Mouse (Mus musculus) heart, adult 2 months (tissue): ENCODE measurements around the gene Rbfox3.
"Not testable (repeated sequence)": the region's sequence is repeated elsewhere in the genome, so short reads cannot be mapped to it uniquely, and the experiment has no call there.

Source experiments
- CTCF ChIP-seq: fragments of 200-600 bp; IDR thresholded peaks from 2 replicates; pipeline ENCODE4 v1.8.1; 2022; ENCODE audit warnings: antibody characterized with exemption, mild to moderate bottlenecking, moderate library complexity
- POLR2A ChIP-seq: fragments of 200-500 bp; IDR thresholded peaks from 2 replicates; pipeline ENCODE4 v1.6.1; 2011; ENCODE audit warnings: mild to moderate bottlenecking, low read depth, low read length, control low read depth; ENCODE audit not compliant: insufficient read depth

GRCm38 (mm10) chr11:118774777-118775176 lies 136.6 kb downstream of the Rbfox3 start:
- not testable (repeated sequence) for TF ChIP-seq CTCF, POLR2A
